Mouse (Mus musculus): ENCODE data around the gene Stat6.

DNA sequence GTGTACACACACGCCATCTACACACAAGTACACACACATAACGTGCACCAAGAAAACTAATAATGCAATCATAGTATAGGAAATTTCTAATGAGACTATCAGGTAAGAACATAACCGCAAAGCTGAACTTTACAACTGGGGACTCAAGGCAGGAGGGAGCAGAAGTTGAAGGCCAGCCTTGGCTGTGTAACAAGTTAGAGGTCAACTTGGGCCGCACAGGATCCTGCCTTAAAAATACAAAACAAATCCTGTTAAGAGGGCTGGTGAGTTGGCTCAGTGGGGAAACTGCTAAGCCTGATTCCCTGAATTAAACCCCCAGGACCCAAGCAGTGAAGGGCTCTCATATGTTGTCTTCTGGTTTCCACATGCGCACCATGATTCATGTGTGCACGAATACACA, 40.6 kb upstream of the Stat6 start:
- TF ChIP-seq POLR2A (IDR thresholded peaks at IDR 0.05; ENCODE audit: extremely low read depth, insufficient read depth, low read length), result no peak
- TF ChIP-seq CTCF (IDR thresholded peaks at IDR 0.05; ENCODE audit: low read depth, low read length), result no peak
